Comparison of ENCODE assay signal across 15 mouse cellular contexts in the genomic region with DNA sequence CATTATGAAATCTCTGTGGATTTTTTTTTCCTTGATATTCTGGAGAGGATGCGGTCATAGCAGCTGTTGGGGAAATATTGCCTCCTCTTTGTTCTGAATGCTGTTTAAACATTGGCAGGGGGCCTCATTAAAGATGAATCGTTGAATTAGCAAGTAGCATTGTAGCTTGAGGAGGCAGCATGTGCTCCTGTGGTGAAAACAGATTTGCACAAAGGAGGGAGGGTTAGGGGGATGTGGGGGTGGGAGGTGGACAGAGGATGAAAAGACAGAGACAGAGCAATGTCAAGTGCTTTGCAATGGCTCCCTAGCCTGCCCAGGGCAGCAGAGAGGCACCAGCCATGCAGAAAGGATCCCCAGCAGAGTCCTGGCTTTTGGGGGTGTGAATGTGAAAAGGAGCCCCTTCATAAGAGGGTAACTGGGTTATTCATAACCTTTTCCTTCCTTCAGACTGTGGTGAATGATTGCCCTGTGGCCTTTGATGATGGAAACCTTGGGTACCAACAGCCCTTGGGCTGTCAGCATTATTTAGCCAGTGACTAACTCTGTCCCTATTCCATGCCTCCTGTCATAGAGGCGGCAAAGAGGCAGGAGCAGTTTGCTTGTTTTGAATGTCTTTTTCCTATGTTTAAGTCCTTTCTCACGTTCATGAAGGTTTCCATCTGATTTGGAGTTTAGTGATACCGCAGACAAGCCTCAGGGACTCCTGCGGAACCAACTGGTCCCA.
DNase-seq lines count a peak whose midpoint lies in the region; ATAC-seq and TF ChIP-seq lines count a peak whose summit lies in the region.
"Had no signal": no experiment of that assay in that cellular context is flagged by ENCODE, and none has a peak within 500 bp of the region (broad histone marks: within the 10 kb centered on the region; RNA-seq: fewer than 3 reads in every experiment).

No protein-coding gene starts in this region.

- peaks cover 18% of the 10 kb centered on the region for H3K27me3 ChIP-seq in forebrain, embryonic 13.5 days
- H3K27me3 ChIP-seq in forebrain, embryonic 11.5 days (ENCODE audit: control insufficient read depth, insufficient read depth, low read length): no peaks in the 10 kb centered on the region; the same call in 1 of the 2 replicates
- H3K27me3 ChIP-seq in forebrain, postnatal 0 days (ENCODE audit: insufficient read depth, low read length): peaks cover 3% of the 10 kb centered on the region; the same call in 1 of the 2 replicates
- H3K27me3 ChIP-seq in midbrain, embryonic 11.5 days (ENCODE audit: control insufficient read depth, insufficient read depth, low read length): no peaks in the 10 kb centered on the region

- DNase-seq in forebrain, embryonic 11.5 days (ENCODE audit: low spot score): no peak
- peak; percentile 21 for DNase-seq in forebrain, postnatal 0 days
- DNase-seq in midbrain, embryonic 11.5 days (ENCODE audit: low spot score, missing footprints): no peak
- peak; percentile 76 for DNase-seq in retina, embryonic 14.5 days (ENCODE audit: low spot score)
- DNase-seq in heart, adult 8-10 months (ENCODE audit: low spot score): no peak
- no peak for DNase-seq in right cerebral cortex, adult 18-20 months
- no peak for DNase-seq in lung, postnatal 14 days
- DNase-seq: cerebellum, adult 8-10 months; heart, adult 2 months; heart, postnatal 4 days; kidney, adult 2 months; liver; lung, embryonic 14.5 days had no signal

- no peak overlapping the region for H3K4me2 ChIP-seq in forebrain, embryonic 13.5 days
- H3K4me2 ChIP-seq in forebrain, embryonic 11.5 days (ENCODE audit: low read depth, low read length, severe bottlenecking): no peak overlapping the region
- no peak overlapping the region for H3K4me2 ChIP-seq in forebrain, postnatal 0 days (ENCODE audit: low read depth)
- H3K4me2 ChIP-seq in midbrain, embryonic 11.5 days: no peak overlapping the region
- H3K4me2 ChIP-seq: lung, embryonic 14.5 days had no signal

- ATAC-seq in forebrain, embryonic 13.5 days: peak; percentile 79
- ATAC-seq in forebrain, embryonic 11.5 days (replicated peaks; ENCODE audit: low FRiP score): no peak; the same call in 1 of the 2 replicates
- ATAC-seq in forebrain, postnatal 0 days: peak; percentile 64
- peak; percentile 76 for ATAC-seq in midbrain, embryonic 11.5 days (ENCODE audit: low FRiP score)
- ATAC-seq: Patski had no signal

- no peak overlapping the region; the same call in 1 of the 2 replicates for H3K27ac ChIP-seq in forebrain, embryonic 13.5 days
- no peak overlapping the region for H3K27ac ChIP-seq in forebrain, embryonic 11.5 days (ENCODE audit: low read depth, low read length)
- no peak overlapping the region for H3K27ac ChIP-seq in forebrain, postnatal 0 days (ENCODE audit: low read depth, low read length)
- H3K27ac ChIP-seq in midbrain, embryonic 11.5 days (ENCODE audit: low read depth, low read length): peak overlapping the region; percentile 21; the same call in 1 of the 2 replicates
- H3K27ac ChIP-seq: heart, adult 2 months had no signal

- H3K9me3 ChIP-seq in forebrain, embryonic 13.5 days (replicated peaks): peaks cover 5% of the 10 kb centered on the region
- peaks cover 3% of the 10 kb centered on the region; the same call in 1 of the 2 replicates for H3K9me3 ChIP-seq in forebrain, embryonic 11.5 days (ENCODE audit: control insufficient read depth, low read length)
- H3K9me3 ChIP-seq in forebrain, postnatal 0 days (ENCODE audit: low read length): no peaks in the 10 kb centered on the region
- H3K9me3 ChIP-seq in midbrain, embryonic 11.5 days (ENCODE audit: control insufficient read depth, low read length): peaks cover 3% of the 10 kb centered on the region; the same call in 1 of the 2 replicates

- H3K4me1 ChIP-seq in forebrain, embryonic 13.5 days: peaks cover 12% of the 10 kb centered on the region
- H3K4me1 ChIP-seq in forebrain, embryonic 11.5 days (replicated peaks; ENCODE audit: control insufficient read depth, insufficient read depth, low read length): no peaks in the 10 kb centered on the region
- H3K4me1 ChIP-seq in forebrain, postnatal 0 days (ENCODE audit: insufficient read depth): no peaks in the 10 kb centered on the region
- H3K4me1 ChIP-seq in midbrain, embryonic 11.5 days (ENCODE audit: control insufficient read depth, insufficient read depth, low read length): peaks cover 3% of the 10 kb centered on the region

- no peak overlapping the region for H3K9ac ChIP-seq in forebrain, embryonic 13.5 days
- no peak overlapping the region for H3K9ac ChIP-seq in forebrain, embryonic 11.5 days (ENCODE audit: low read length)
- H3K9ac ChIP-seq in forebrain, postnatal 0 days: no peak overlapping the region
- no peak overlapping the region for H3K9ac ChIP-seq in midbrain, embryonic 11.5 days (ENCODE audit: low read length)
- H3K9ac ChIP-seq: lung, embryonic 14.5 days had no signal

- H3K36me3 ChIP-seq in forebrain, embryonic 13.5 days (ENCODE audit: poor library complexity, severe bottlenecking): no peaks in the 10 kb centered on the region
- no peaks in the 10 kb centered on the region for H3K36me3 ChIP-seq in forebrain, embryonic 11.5 days (ENCODE audit: control insufficient read depth, insufficient read depth, low read length)
- H3K36me3 ChIP-seq in forebrain, postnatal 0 days (ENCODE audit: insufficient read depth): no peaks in the 10 kb centered on the region
- no peaks in the 10 kb centered on the region for H3K36me3 ChIP-seq in midbrain, embryonic 11.5 days (ENCODE audit: control insufficient read depth, insufficient read depth, low read length)

- WGBS in forebrain, embryonic 13.5 days: 50% methylated on average over 6 of the region's 6 CpGs
- 62% methylated on average over 6 of the region's 6 CpGs for WGBS in forebrain, embryonic 11.5 days
- 50% methylated on average over 6 of the region's 6 CpGs for WGBS in forebrain, postnatal 0 days
- WGBS in midbrain, embryonic 11.5 days: 67% methylated on average over 6 of the region's 6 CpGs

- no peak for TF ChIP-seq CTCF in forebrain, postnatal 0 days (IDR thresholded peaks at IDR 0.05; ENCODE audit: low read depth)

- no peak overlapping the region for H3K4me3 ChIP-seq in forebrain, embryonic 13.5 days
- no peak overlapping the region for H3K4me3 ChIP-seq in forebrain, embryonic 11.5 days (ENCODE audit: low read depth, low read length)
- no peak overlapping the region for H3K4me3 ChIP-seq in forebrain, postnatal 0 days (ENCODE audit: low read depth, low read length)
- H3K4me3 ChIP-seq in midbrain, embryonic 11.5 days (ENCODE audit: low read depth, low read length): no peak overlapping the region
- H3K4me3 ChIP-seq: heart, adult 2 months had no signal

Comparison
In these comparisons a context has a peak if more than half of its experiments do, and no peak if none do; other contexts are left out.
1. DNase-seq: peak in forebrain, postnatal 0 days (single experiment) and retina, embryonic 14.5 days (single experiment); none in forebrain, embryonic 11.5 days (single experiment), midbrain, embryonic 11.5 days (single experiment), heart, adult 8-10 months (single experiment), right cerebral cortex, adult 18-20 months (single experiment) and lung, postnatal 14 days (single experiment).